Mouse (Mus musculus): Measurements from ENCODE around the gene 2310002L09Rik. TPM values are rescaled to one million over a fixed set of nuclear protein-coding genes. Genes with fewer than 3 reads are reported as not detected.
"Not testable (repeated sequence)": the region's sequence is repeated elsewhere in the genome, so short reads cannot be mapped to it uniquely, and the experiment has no call there.

2310002L09Rik gene
- total RNA-seq (2015), result not detected in 2 replicates
- not detected in 2 replicates for total RNA-seq (2017)

GRCm38 (mm10) chr4:73950375-73950896, at the start of gene 2310002L09Rik:
Gene 2310002L09Rik, minus strand, starts transcription at chr4:73950846.
- no peak for ATAC-seq (replicated peaks; ENCODE audit: poor library complexity)

- ATAC-seq (replicated peaks; ENCODE audit: poor library complexity), result no peak
Measured at GRCm38 (mm10) chr4:73980454-73980853, 29.8 kb upstream of the 2310002L09Rik start.

- not testable (repeated sequence) for ATAC-seq (replicated peaks; ENCODE audit: poor library complexity)
Measured at GRCm38 (mm10) chr4:73920660-73921059, 30.0 kb downstream of the 2310002L09Rik start, which contains the start of gene Gm11756. Gene Gm11756, minus strand, starts transcription at chr4:73920760.

- ATAC-seq (replicated peaks; ENCODE audit: poor library complexity), result not testable (repeated sequence)
Measured at GRCm38 (mm10) chr4:73905853-73906252, 44.8 kb downstream of the 2310002L09Rik start, which contains the start of gene Gm13871. Gene Gm13871, minus strand, starts transcription at chr4:73905953.

GRCm38 (mm10) chr4:73891012-73891411, 59.6 kb downstream of the 2310002L09Rik start, which contains the start of gene Gm11757:
Gene Gm11757, minus strand, starts transcription at chr4:73891112.
- not testable (repeated sequence) for ATAC-seq (replicated peaks; ENCODE audit: poor library complexity)

Other genes starting within 250 kb of the 2310002L09Rik start
- gene Rasef, start 159.9 kb downstream of the 2310002L09Rik start, total RNA-seq (2015), result not detected in 2 replicates
- not detected in 2 replicates for gene Rasef, start 159.9 kb downstream of the 2310002L09Rik start, total RNA-seq (2017)
- not detected in 2 replicates for gene Gm11758, start 74.6 kb downstream of the 2310002L09Rik start, total RNA-seq (2015)
- not detected in 2 replicates for gene Gm11758, start 74.6 kb downstream of the 2310002L09Rik start, total RNA-seq (2017)
- not detected in 2 replicates for gene Gm11757, start 59.7 kb downstream of the 2310002L09Rik start, total RNA-seq (2015)
- not detected in 2 replicates for gene Gm11757, start 59.7 kb downstream of the 2310002L09Rik start, total RNA-seq (2017)
- gene Gm13871, start 44.9 kb downstream of the 2310002L09Rik start, total RNA-seq (2015), result not detected in 2 replicates
- not detected in 2 replicates for gene Gm13871, start 44.9 kb downstream of the 2310002L09Rik start, total RNA-seq (2017)
- not detected in 2 replicates for gene Gm11756, start 30.1 kb downstream of the 2310002L09Rik start, total RNA-seq (2015)
- gene Gm11756, start 30.1 kb downstream of the 2310002L09Rik start, total RNA-seq (2017), result not detected in 2 replicates
- not detected in 2 replicates for gene Frmd3, start 62.6 kb upstream of the 2310002L09Rik start, total RNA-seq (2015)
- not detected in 2 replicates for gene Frmd3, start 62.6 kb upstream of the 2310002L09Rik start, total RNA-seq (2017)